Mouse (Mus musculus): ENCODE results near the gene Nectin3. TPM values are rescaled to one million over a fixed set of nuclear protein-coding genes. Genes with fewer than 3 reads are reported as not detected.

The Nectin3 gene
- polyA plus RNA-seq (2016; fragmentation: Nextera tagmentation; extraction: Ambion mirVana) = 30.6 and 36.8 TPM in 2 replicates

GRCm38 (mm10) chr16:46498421-46498789 is at the start of gene Nectin3:
Nectin3 (minus strand) TSS chr16:46498525.
- H3K27me3 ChIP-seq (ENCODE audit: poor library complexity, severe bottlenecking) = no peaks in the 10 kb centered on the region
- no peaks in the 10 kb centered on the region for H3K9me3 ChIP-seq
- peaks cover 43% of the 10 kb centered on the region for H3K4me1 ChIP-seq
- H3K27ac ChIP-seq = peak within 1 kb of the TSS; percentile 99
- H3K36me3 ChIP-seq (replicated peaks) = no peaks in the 10 kb centered on the region
- no peak for DNase-seq (ENCODE audit: extremely low spot score, low spot score)
- H3K4me3 ChIP-seq = peak within 1 kb of the TSS; percentile 94
- 6% methylated on average over 4 of the region's 4 CpGs for WGBS

GRCm38 (mm10) chr16:46538092-46538491 is 39.8 kb upstream of the Nectin3 start:
- WGBS = 84% methylated on average over 3 of the region's 3 CpGs
- no peak overlapping the region for H3K4me3 ChIP-seq

GRCm38 (mm10) chr16:46532465-46533254 is 34.3 kb upstream of the Nectin3 start:
- H3K4me1 ChIP-seq = peaks cover 8% of the 10 kb centered on the region
- no peak for DNase-seq (ENCODE audit: extremely low spot score, low spot score)
- 87% methylated on average over 5 of the region's 5 CpGs for WGBS
- H3K9me3 ChIP-seq = no peaks in the 10 kb centered on the region
- H3K4me3 ChIP-seq = no peak overlapping the region
- H3K27ac ChIP-seq = no peak overlapping the region
- H3K36me3 ChIP-seq (replicated peaks) = no peaks in the 10 kb centered on the region
- H3K27me3 ChIP-seq (ENCODE audit: poor library complexity, severe bottlenecking) = no peaks in the 10 kb centered on the region

More at GRCm38 (mm10) chr16:46538092-46538491, 39.8 kb upstream of the Nectin3 start:
- no peak for DNase-seq (ENCODE audit: extremely low spot score, low spot score)
- H3K9me3 ChIP-seq = no peaks in the 10 kb centered on the region
- no peaks in the 10 kb centered on the region for H3K27me3 ChIP-seq (ENCODE audit: poor library complexity, severe bottlenecking)
- H3K4me1 ChIP-seq = no peaks in the 10 kb centered on the region
- H3K27ac ChIP-seq = no peak overlapping the region
- no peaks in the 10 kb centered on the region for H3K36me3 ChIP-seq (replicated peaks)

GRCm38 (mm10) chr16:46531023-46531422 is 32.7 kb upstream of the Nectin3 start:
- H3K4me3 ChIP-seq = no peak overlapping the region
- peaks cover 8% of the 10 kb centered on the region for H3K4me1 ChIP-seq
- no peaks in the 10 kb centered on the region for H3K27me3 ChIP-seq (ENCODE audit: poor library complexity, severe bottlenecking)
- WGBS = 76% methylated on average over 3 of the region's 3 CpGs
- H3K9me3 ChIP-seq = no peaks in the 10 kb centered on the region
- no peak overlapping the region for H3K27ac ChIP-seq
- DNase-seq (ENCODE audit: extremely low spot score, low spot score) = no peak
- H3K36me3 ChIP-seq (replicated peaks) = no peaks in the 10 kb centered on the region

GRCm38 (mm10) chr16:46520885-46521417 is 22.6 kb upstream of the Nectin3 start:
- Histone ChIP-seq H3K27me3 (ENCODE audit: poor library complexity, severe bottlenecking) (no peaks in the 10 kb centered on the region), H3K36me3 (replicated peaks) (no peaks in the 10 kb centered on the region), H3K9me3 (no peaks in the 10 kb centered on the region), H3K4me3 (no peak overlapping the region), H3K27ac (no peak overlapping the region), H3K4me1 (no peaks in the 10 kb centered on the region)
- 70% methylated on average over 5 of the region's 5 CpGs for WGBS
- DNase-seq (ENCODE audit: extremely low spot score, low spot score) = no peak

- no peaks in the 10 kb centered on the region for H3K36me3 ChIP-seq (replicated peaks)
- 90% methylated on average over 2 of the region's 2 CpGs for WGBS
Observed at GRCm38 (mm10) chr16:46519606-46520005, 21.3 kb upstream of the Nectin3 start.

GRCm38 (mm10) chr16:46507944-46508333 is 9.6 kb upstream of the Nectin3 start:
- H3K4me3 ChIP-seq = no peak overlapping the region
- peaks cover 7% of the 10 kb centered on the region; the same call in 1 of the 2 replicates for H3K4me1 ChIP-seq
- H3K9me3 ChIP-seq = no peaks in the 10 kb centered on the region
- H3K27ac ChIP-seq = no peak overlapping the region
- H3K36me3 ChIP-seq (replicated peaks) = no peaks in the 10 kb centered on the region
- 87% methylated on average over 3 of the region's 3 CpGs for WGBS
- no peaks in the 10 kb centered on the region for H3K27me3 ChIP-seq (ENCODE audit: poor library complexity, severe bottlenecking)
- no peak for DNase-seq (ENCODE audit: extremely low spot score, low spot score)

More at GRCm38 (mm10) chr16:46519606-46520005, 21.3 kb upstream of the Nectin3 start:
- Histone ChIP-seq H3K9me3 (no peaks in the 10 kb centered on the region), H3K27ac (no peak overlapping the region), H3K27me3 (ENCODE audit: poor library complexity, severe bottlenecking) (no peaks in the 10 kb centered on the region), H3K4me3 (no peak overlapping the region), H3K4me1 (no peaks in the 10 kb centered on the region)
- DNase-seq (ENCODE audit: extremely low spot score, low spot score) = no peak

- Histone ChIP-seq H3K27ac (no peak overlapping the region), H3K4me1 (peaks cover 11% of the 10 kb centered on the region), H3K4me3 (no peak overlapping the region), H3K9me3 (no peaks in the 10 kb centered on the region), H3K27me3 (ENCODE audit: poor library complexity, severe bottlenecking) (no peaks in the 10 kb centered on the region), H3K36me3 (replicated peaks) (no peaks in the 10 kb centered on the region)
- DNase-seq (ENCODE audit: extremely low spot score, low spot score) = no peak
- WGBS = 54% methylated on average over 3 of the region's 3 CpGs
Observed at GRCm38 (mm10) chr16:46507260-46507943, 9.1 kb upstream of the Nectin3 start.

GRCm38 (mm10) chr16:46504006-46504405 is 5.7 kb upstream of the Nectin3 start:
- no peaks in the 10 kb centered on the region for H3K9me3 ChIP-seq
- DNase-seq (ENCODE audit: extremely low spot score, low spot score) = no peak
- WGBS = 84% methylated on average over 4 of the region's 4 CpGs
- H3K27ac ChIP-seq = no peak overlapping the region
- no peaks in the 10 kb centered on the region for H3K36me3 ChIP-seq (replicated peaks)
- H3K27me3 ChIP-seq (ENCODE audit: poor library complexity, severe bottlenecking) = no peaks in the 10 kb centered on the region
- peaks cover 16% of the 10 kb centered on the region for H3K4me1 ChIP-seq
- H3K4me3 ChIP-seq = no peak overlapping the region

- no peak overlapping the region for H3K27ac ChIP-seq
- no peak overlapping the region for H3K4me3 ChIP-seq
- 77% methylated on average over 2 of the region's 2 CpGs for WGBS
- no peaks in the 10 kb centered on the region for H3K9me3 ChIP-seq
- no peak for DNase-seq (ENCODE audit: extremely low spot score, low spot score)
- H3K36me3 ChIP-seq (replicated peaks) = no peaks in the 10 kb centered on the region
- H3K27me3 ChIP-seq (ENCODE audit: poor library complexity, severe bottlenecking) = no peaks in the 10 kb centered on the region
- peaks cover 27% of the 10 kb centered on the region for H3K4me1 ChIP-seq
Observed at GRCm38 (mm10) chr16:46502311-46502710, 4.0 kb upstream of the Nectin3 start.

- H3K27me3 ChIP-seq (ENCODE audit: poor library complexity, severe bottlenecking) = no peaks in the 10 kb centered on the region
- H3K4me1 ChIP-seq = peaks cover 24% of the 10 kb centered on the region
- no peak overlapping the region for H3K27ac ChIP-seq
- H3K36me3 ChIP-seq (replicated peaks) = no peaks in the 10 kb centered on the region
- no peak for DNase-seq (ENCODE audit: extremely low spot score, low spot score)
- 46% methylated on average over 3 of the region's 3 CpGs for WGBS
- no peaks in the 10 kb centered on the region for H3K9me3 ChIP-seq
- H3K4me3 ChIP-seq = no peak overlapping the region
Observed at GRCm38 (mm10) chr16:46500759-46501158, 2.4 kb upstream of the Nectin3 start.

GRCm38 (mm10) chr16:46497686-46498420 is 472 bp downstream of the Nectin3 start:
- H3K36me3 ChIP-seq (replicated peaks) = no peaks in the 10 kb centered on the region

More at GRCm38 (mm10) chr16:46497686-46498420, 472 bp downstream of the Nectin3 start:
- Histone ChIP-seq H3K4me1 (peaks cover 44% of the 10 kb centered on the region), H3K9me3 (no peaks in the 10 kb centered on the region), H3K27ac (peak overlapping the region; percentile 99), H3K27me3 (ENCODE audit: poor library complexity, severe bottlenecking) (no peaks in the 10 kb centered on the region), H3K4me3 (peak overlapping the region; percentile 94)
- peak; percentile 20 for DNase-seq (ENCODE audit: extremely low spot score, low spot score)
- under 1% methylated on average over 32 of the region's 32 CpGs for WGBS
